Mouse (Mus musculus) left cerebral cortex, adult 2 months (tissue): ENCODE data around the gene Gm5414. TPM values are rescaled to one million over a fixed set of nuclear protein-coding genes. Genes with fewer than 3 reads are reported as not detected.

Experiments used
- DNase-seq, 2 experiments: peaks; one replicate each; pipeline ENCODE4 v3.0.0; 2021 to 2022; ENCODE audit warnings: low spot score in 2 of 2, mixed read lengths in 1 of 2; ENCODE audit errors: extremely low spot score in 1 of 2
- H3K27ac ChIP-seq: fragments of 200-600 bp; 2 replicates; pipeline ENCODE4 v1.8.1; 2022
- H3K4me3 ChIP-seq: fragments of 200-600 bp; 2 replicates; pipeline ENCODE4 v1.8.1; 2022
- CTCF ChIP-seq: fragments of 200-600 bp; IDR thresholded peaks from 2 replicates; pipeline ENCODE4 v1.8.1; 2022; ENCODE audit warnings: antibody characterized with exemption, mild to moderate bottlenecking, moderate library complexity
- intact Hi-C: fragments of 180-260 bp; cut with DNase I; formaldehyde crosslinking; loops from one replicate; pipeline ENCODE4 v1.15.1; 2025
- long read RNA-seq, 2 experiments: library from polyadenylated mRNA; stranded (forward); transcript quantifications; one replicate each; pipeline ENCODE4 v2.0.0; 2021; ENCODE audit warnings: borderline mapping rate in 2 of 2
- microRNA-seq, 2 experiments: library from miRNA; unstranded; fragments of <30 nt; microRNA quantifications; one replicate each; pipeline ENCODE4 v1.2.0; 2021
- total RNA-seq, 2 experiments: library from RNA; stranded (reverse); gene quantifications; 2 replicates each; pipeline ENCODE4 v1.2.3; 2021

Gene Gm5414
- total RNA-seq, result not detected
- long read RNA-seq, experiment 1, result 0 reads
- long read RNA-seq, experiment 2, result 0 reads

DNA sequence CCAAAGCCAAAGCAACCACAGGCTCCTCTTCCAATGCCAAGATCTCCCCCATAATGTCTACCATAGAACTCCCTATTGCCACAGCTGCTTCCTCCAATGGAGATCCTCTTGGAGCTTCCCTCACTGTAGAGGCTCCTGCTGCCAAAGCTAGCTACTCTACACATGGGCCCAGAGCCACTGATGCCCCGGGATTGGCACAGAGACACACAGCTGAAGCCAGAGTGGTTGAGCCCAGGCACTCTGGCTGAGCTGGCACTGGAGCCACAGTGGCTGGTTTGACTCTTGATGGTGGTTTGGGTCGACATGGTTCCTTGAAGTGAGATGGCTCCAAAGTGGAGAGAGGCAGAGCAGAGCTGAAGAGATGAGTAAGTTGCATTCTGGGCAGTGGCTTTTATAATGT lies at the start of gene Gm5414:
Gene Gm5414 (minus strand): TSS at position 305 of the 400 bp plus-strand sequence.
- DNase-seq, result no peak
- TF ChIP-seq CTCF, result no peak
- intact Hi-C loops, result no loop called here

DNA sequence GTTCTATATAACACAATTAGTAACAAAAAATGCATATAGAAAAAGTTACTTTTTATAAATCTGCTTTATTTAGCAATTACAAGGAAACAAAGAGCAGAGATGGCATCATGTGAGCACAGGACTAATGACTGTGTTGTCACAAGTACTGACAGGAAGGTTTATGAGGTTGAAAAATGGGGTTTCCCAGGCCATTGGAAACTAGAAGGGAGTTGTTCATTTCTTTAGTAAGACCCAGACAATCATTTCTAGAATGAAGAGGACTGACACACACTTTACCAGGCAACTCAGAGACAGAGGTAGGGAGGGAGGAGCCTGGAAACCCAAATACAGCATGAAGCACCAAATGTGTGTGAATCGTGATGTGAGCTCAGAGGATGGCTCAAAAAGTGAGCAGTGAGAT lies 48.0 kb upstream of the Gm5414 start:
- no peak for DNase-seq
- intact Hi-C loops, result no loop called here
- no peak for TF ChIP-seq CTCF
- no peak overlapping the region for H3K27ac ChIP-seq
- H3K4me3 ChIP-seq, result no peak overlapping the region

More for the DNA sequence above, at the start of gene Gm5414:
- no peak within 1 kb of the TSS for H3K27ac ChIP-seq
- no peak within 1 kb of the TSS for H3K4me3 ChIP-seq

DNA sequence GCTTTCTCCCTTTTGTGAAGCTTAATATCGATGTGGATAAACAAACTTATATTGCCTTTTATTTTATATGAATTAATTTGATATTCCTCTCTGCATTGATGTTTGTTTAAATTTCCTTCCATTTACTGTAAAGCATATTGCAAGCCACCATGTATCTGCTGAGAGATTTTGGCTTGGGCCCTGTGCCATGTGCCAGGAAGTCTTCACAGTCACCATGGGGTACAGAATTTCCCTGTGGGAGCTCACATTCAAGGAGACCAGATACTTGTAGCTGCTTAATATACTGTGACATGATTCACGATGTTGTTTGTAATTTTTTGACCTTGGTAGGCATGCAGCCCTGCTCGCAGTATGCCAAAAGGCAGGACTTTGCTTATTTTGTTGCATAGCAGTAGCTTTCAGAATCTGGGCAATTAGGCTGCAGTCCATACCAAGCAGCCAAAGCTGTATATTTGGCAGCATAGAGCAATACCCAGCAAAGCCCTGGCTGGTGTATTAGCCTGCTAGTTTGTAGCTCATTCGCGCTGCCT lies 24.8 kb upstream of the Gm5414 start:
- no peak overlapping the region for H3K27ac ChIP-seq
- no peak for TF ChIP-seq CTCF
- H3K4me3 ChIP-seq, result no peak overlapping the region
- DNase-seq, result no peak
- intact Hi-C loops, result no loop called here

DNA sequence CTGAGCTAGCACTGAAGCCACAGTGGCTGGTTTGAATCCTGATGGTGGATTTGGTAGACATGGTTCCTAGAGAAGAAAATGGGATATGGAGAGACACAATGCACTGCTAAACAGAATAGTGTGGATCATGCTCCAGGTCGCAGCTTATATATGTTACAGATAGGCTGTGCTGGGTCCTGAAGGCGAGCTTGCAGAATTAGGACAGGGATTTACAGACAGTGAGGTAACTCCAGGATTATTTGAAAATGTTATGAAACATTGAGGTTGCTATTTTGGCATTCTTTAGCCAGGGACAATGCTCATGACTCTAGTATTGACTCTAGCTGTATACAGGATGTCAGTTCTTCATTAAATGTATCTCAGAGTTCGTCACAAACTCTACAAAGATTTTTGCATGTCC lies 19.3 kb upstream of the Gm5414 start, which contains the start of gene Gm5478:
Gene Gm5478 (minus strand): TSS at position 101 of the 400 bp plus-strand sequence.
- Histone ChIP-seq H3K27ac (no peak within 1 kb of the TSS), H3K4me3 (no peak within 1 kb of the TSS)
- DNase-seq, result no peak
- intact Hi-C loops, result no loop called here
- no peak for TF ChIP-seq CTCF

DNA sequence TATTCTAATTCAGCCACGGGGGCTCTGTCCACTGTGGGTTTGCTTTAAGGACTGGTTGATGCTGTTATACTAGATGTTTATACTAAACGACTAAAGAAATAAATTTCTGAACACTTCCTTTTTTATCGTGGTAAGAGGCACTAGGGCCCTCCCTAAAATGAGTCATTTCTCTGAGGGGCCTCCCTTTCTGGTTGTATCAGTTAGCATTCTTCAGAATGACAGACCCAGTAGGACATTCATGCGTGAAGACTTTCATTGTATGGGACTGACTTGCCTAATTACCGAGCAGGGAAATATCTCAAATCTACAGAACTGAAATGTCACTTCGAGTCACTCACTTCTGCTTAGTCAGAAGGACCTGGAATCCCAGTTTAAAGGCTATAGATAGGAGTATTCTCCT lies 28.9 kb downstream of the Gm5414 start:
- no peak for TF ChIP-seq CTCF
- Histone ChIP-seq H3K27ac (no peak overlapping the region), H3K4me3 (no peak overlapping the region)
- intact Hi-C loops, result no loop called here
- no peak for DNase-seq

DNA sequence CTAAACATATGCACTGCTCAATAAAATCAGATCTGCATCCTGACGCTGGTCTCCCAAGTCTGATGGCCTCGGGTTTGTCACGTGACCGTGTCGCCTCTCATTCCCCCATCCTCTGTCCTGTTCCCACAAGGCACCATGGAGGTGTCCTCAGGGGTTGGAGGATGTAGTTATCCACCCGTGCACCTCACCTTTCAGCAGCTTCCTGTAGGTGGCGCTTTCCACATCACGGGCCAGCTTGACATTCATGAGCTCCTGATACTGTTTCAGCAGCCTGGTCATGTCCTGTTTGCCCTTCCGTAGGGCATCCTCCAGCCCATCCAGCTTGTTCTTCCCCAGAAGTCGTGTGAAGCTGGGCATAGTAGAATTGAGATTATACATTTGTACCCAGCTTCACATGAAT lies 39.8 kb downstream of the Gm5414 start:
- intact Hi-C loops, result no loop called here
- Histone ChIP-seq H3K27ac (no peak overlapping the region), H3K4me3 (no peak overlapping the region)
- no peak for DNase-seq
- TF ChIP-seq CTCF, result no peak; the same call in 1 of the 2 replicates

DNA sequence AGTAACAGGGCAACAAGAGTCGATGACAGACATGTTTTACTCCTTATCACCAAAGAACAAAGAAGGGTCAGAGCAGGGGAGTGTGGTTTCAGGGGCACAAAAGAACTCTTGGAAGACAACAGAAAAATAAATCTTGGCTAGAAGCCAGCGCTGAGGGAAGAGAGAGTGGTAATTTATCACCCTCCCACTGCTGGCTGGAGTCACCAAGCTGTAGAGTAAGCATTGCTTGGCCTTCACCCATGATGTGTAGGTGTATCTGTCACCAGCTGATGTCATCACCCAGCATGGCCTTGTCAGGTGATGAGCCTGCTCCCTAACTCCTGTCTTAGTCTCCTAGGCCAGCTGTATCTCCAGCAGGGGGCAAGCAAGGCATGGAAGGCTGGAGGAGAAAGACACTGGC lies 43.5 kb downstream of the Gm5414 start:
- H3K27ac ChIP-seq, result no peak overlapping the region
- intact Hi-C loops, result no loop called here
- no peak; the same call in 1 of the 2 replicates for TF ChIP-seq CTCF

DNA sequence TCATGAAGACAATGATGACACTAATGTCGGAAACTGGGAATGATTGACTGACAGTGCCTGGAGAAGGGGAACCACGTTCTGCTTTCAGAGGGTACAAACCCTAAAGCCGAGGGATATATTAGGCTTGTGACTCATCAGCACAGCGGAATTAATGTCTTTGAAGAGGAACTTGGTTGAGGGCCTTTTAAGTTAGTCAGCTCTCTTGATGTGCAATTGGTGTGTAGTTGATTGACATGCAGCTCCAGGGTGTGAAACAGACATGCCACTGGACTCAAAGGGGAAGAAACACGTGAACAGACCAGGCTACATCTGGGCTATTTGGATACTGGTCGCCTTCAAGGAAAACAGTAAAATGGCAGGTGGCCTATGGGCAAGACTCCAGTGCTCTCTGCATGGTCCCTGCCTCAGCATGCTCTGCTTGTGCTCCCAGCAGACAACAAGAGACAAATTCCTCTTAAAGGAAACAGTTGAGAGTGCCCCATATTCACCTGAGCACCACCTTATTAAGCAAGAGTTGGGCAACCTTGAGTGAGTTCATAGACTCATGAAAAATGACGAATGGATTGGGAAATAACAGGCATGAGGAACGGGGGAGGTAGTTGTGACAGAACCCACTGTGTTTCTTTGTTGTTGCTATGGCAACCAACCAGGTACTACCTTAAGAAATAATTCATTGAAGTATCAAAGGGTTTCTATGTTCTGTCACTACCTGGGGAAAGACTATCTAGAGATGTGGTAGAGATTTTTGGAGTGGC lies 44.6 kb downstream of the Gm5414 start:
- intact Hi-C loops, result no loop called here

More for the DNA sequence above, 43.5 kb downstream of the Gm5414 start:
- no peak for DNase-seq
- no peak overlapping the region for H3K4me3 ChIP-seq

DNA sequence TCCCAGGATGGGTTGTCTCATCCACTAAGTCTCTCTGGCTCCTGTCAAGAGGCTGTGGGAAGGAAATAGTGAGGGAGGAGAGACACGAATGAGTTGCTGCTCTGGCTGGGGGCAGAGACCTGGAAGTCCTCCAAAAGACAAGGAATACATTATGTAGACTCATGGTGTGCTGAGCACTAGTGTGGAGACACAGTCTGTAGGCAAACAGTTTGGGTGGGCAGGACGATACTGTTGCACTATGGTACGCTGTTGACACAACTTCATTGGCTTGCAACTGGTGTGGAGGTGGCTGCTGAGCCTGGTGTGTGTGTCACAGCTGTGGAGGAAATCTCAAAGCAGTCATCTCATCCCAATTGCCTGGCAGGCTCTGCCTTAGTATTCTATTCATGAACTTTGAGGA lies 46.3 kb downstream of the Gm5414 start:
- DNase-seq, result no peak
- Histone ChIP-seq H3K27ac (no peak overlapping the region), H3K4me3 (no peak overlapping the region)
- no peak for TF ChIP-seq CTCF
- intact Hi-C loops, result no loop called here

More for the DNA sequence above, 44.6 kb downstream of the Gm5414 start:
- no peak for DNase-seq
- TF ChIP-seq CTCF, result no peak
- H3K4me3 ChIP-seq, result no peak overlapping the region
- H3K27ac ChIP-seq, result no peak overlapping the region

DNA sequence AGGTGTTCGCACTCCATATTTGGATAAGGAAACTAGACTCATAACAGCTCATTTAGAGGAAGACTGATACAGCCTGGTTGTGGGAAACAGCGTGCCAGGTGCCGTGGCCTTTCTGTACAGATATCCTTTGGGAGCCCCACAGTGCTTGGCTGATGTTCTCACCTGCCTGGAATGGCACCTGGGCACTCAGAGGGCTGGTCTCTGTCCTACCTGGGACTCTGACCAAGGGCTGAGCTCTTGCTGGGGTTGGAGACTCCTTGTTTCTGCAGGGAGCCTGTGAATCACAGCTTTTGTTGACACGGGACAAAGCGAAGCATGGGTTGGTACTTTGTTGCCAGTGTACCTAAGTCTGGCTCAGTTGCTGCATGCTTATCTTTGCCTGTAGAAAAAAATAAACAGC lies 52.5 kb downstream of the Gm5414 start:
- TF ChIP-seq CTCF, result no peak
- DNase-seq, result no peak
- intact Hi-C loops, result no loop called here
- H3K27ac ChIP-seq, result no peak overlapping the region
- H3K4me3 ChIP-seq, result no peak overlapping the region

Small RNA genes lying within 50 kb of the gene (microRNA-seq; reads per million reads assigned to microRNA genes)
- gene Gm44383, result 0 reads per million in 2 experiments
- 0 reads per million in 2 experiments for gene Gm44479

Other genes starting within 250 kb of the Gm5414 start
- under 1 TPM; 0.09 to 0.48 TPM for gene Krt7, start 217.1 kb downstream of the Gm5414 start, total RNA-seq
- gene Krt87, start 189.4 kb downstream of the Gm5414 start, total RNA-seq, result under 1 TPM in 1 of 2 experiments, not detected in 1; 0.14 TPM
- gene Krt88, start 180.4 kb downstream of the Gm5414 start, total RNA-seq, result not detected
- not detected for gene Krt81, start 164.4 kb downstream of the Gm5414 start, total RNA-seq
- not detected for gene Krt86, start 154.7 kb downstream of the Gm5414 start, total RNA-seq
- not detected for gene Krt83, start 136.7 kb downstream of the Gm5414 start, total RNA-seq
- gene Gm49425, start 110.9 kb downstream of the Gm5414 start, total RNA-seq, result not detected
- not detected for gene Krt84, start 95.4 kb downstream of the Gm5414 start, total RNA-seq
- gene Krt82, start 77.5 kb downstream of the Gm5414 start, total RNA-seq, result not detected
- gene Krt90, start 65.2 kb downstream of the Gm5414 start, total RNA-seq, result not detected
- not detected for gene Krt75, start 54.3 kb downstream of the Gm5414 start, total RNA-seq
- not detected for gene Gm5478, start 19.2 kb upstream of the Gm5414 start, total RNA-seq
- not detected for gene Krt6b, start 52.1 kb upstream of the Gm5414 start, total RNA-seq
- gene Krt6a, start 66.1 kb upstream of the Gm5414 start, total RNA-seq, result not detected
- gene Krt5, start 84.7 kb upstream of the Gm5414 start, total RNA-seq, result not detected
- not detected for gene Krt71, start 114.9 kb upstream of the Gm5414 start, total RNA-seq
- not detected for gene Krt72, start 158.3 kb upstream of the Gm5414 start, total RNA-seq
- 1 to 10 TPM; 1.0 to 1.2 TPM for gene Krt73, start 174.2 kb upstream of the Gm5414 start, total RNA-seq
- 1 to 10 TPM in 1 of 2 experiments, under 1 TPM in 1; 0.20 to 1.1 TPM for gene Krt2, start 190.0 kb upstream of the Gm5414 start, total RNA-seq
- 1 to 10 TPM; 1.8 to 2.3 TPM for gene Krt1, start 222.6 kb upstream of the Gm5414 start, total RNA-seq
- gene Krt77, start 241.5 kb upstream of the Gm5414 start, total RNA-seq, result 10 to 100 TPM; 11.4 to 13.8 TPM